Mouse (Mus musculus) lung, embryonic 14.5 days (tissue): ENCODE measurements around the gene Olfr1387. TPM values are rescaled to one million over a fixed set of nuclear protein-coding genes. Genes with fewer than 3 reads are reported as not detected.
"Not testable (repeated sequence)": the region's sequence is repeated elsewhere in the genome, so short reads cannot be mapped to it uniquely, and the experiment has no call there.

Experiments used
- ATAC-seq: fragments of 200-750 bp; cut with Nextera tagmentation; 2 replicates; pipeline ENCODE4 v1.8.0; 2017; ENCODE audit warnings: mild to moderate bottlenecking, moderate TSS enrichment, moderate library complexity; ENCODE audit not compliant: insufficient read depth
- DNase-seq: peaks from one replicate; pipeline ENCODE4 v3.0.0-alpha.2; 2015
- H3K27ac ChIP-seq: fragments of 300-500 bp; sonication (generic); 2 replicates; pipeline ENCODE4 v1.5.1; 2014; ENCODE audit warnings: low read depth, mild to moderate bottlenecking, moderate library complexity
- H3K27me3 ChIP-seq: fragments of 300-500 bp; sonication (generic); 2 replicates; pipeline ENCODE4 v1.6.1; 2014; ENCODE audit warnings: low read length, control low read depth; ENCODE audit not compliant: insufficient read depth
- H3K36me3 ChIP-seq: fragments of 300-500 bp; sonication (generic); 2 replicates; pipeline ENCODE4 v1.6.1; 2014; ENCODE audit warnings: control low read depth; ENCODE audit not compliant: insufficient read depth
- H3K4me1 ChIP-seq: fragments of 300-500 bp; sonication (generic); 2 replicates; pipeline ENCODE4 v1.6.1; 2014; ENCODE audit warnings: antibody characterized with exemption, control low read depth; ENCODE audit not compliant: insufficient read depth
- H3K4me2 ChIP-seq: fragments of 300-500 bp; sonication (generic); 2 replicates; pipeline ENCODE4 v1.6.1; 2014; ENCODE audit warnings: mild to moderate bottlenecking
- H3K4me3 ChIP-seq: fragments of 300-500 bp; sonication (generic); 2 replicates; pipeline ENCODE4 v1.5.1; 2014; ENCODE audit warnings: low read depth, low read length
- H3K9ac ChIP-seq: fragments of 300-500 bp; sonication (generic); 2 replicates; pipeline ENCODE4 v1.6.1; 2014
- H3K9me3 ChIP-seq: fragments of 300-500 bp; sonication (generic); 2 replicates; pipeline ENCODE4 v1.6.1; 2016; ENCODE audit warnings: low read depth, low read length, control low read depth
- CTCF ChIP-seq: IDR thresholded peaks from 2 replicates; pipeline ENCODE4 v1.5.1; 2016; ENCODE audit warnings: antibody characterized with exemption, low read depth
- WGBS: fragments of 180-500 bp; shearing (Covaris S2); extraction: QIAGEN DNeasy Blood & Tissue Kit; methylation state at CpG from one replicate; pipeline ENCODE4 v1.1.7; 2014; 5-methylcytosine and 5-hydroxymethylcytosine counted together
- polyA plus RNA-seq: library from polyadenylated mRNA; unstranded; fragments of >200 nt; fragmentation: Nextera tagmentation; extraction: Ambion mirVana; gene quantifications from 2 replicates; pipeline ENCODE4 v1.2.1, GENCODE M21; 2014

Olfr1387 gene
- polyA plus RNA-seq, 1 experiment from 2014 or later = not detected

GRCm38 (mm10) chr11:49485973-49486372, 30.8 kb downstream of the Olfr1387 start:
- no peak for ATAC-seq

GRCm38 (mm10) chr11:49488770-49489169, 33.6 kb downstream of the Olfr1387 start, which contains the start of gene Olfr1385:
Gene Olfr1385 (plus strand): TSS chr11:49489070.
- not testable (repeated sequence) for H3K27ac ChIP-seq, ATAC-seq, H3K9me3 ChIP-seq, H3K27me3 ChIP-seq, DNase-seq, H3K4me2 ChIP-seq, H3K9ac ChIP-seq, H3K4me1 ChIP-seq, H3K4me3 ChIP-seq, H3K36me3 ChIP-seq
- 81% methylated on average over 1 of the region's 1 CpGs for WGBS

More at GRCm38 (mm10) chr11:49485973-49486372, 30.8 kb downstream of the Olfr1387 start:
- no peak for TF ChIP-seq CTCF
- Histone ChIP-seq H3K4me1 (no peaks in the 10 kb centered on the region), H3K9ac (no peak overlapping the region), H3K9me3 (no peaks in the 10 kb centered on the region), H3K4me3 (no peak overlapping the region), H3K27ac (no peak overlapping the region), H3K4me2 (no peak overlapping the region), H3K36me3 (no peaks in the 10 kb centered on the region), H3K27me3 (no peaks in the 10 kb centered on the region)
- 31% methylated on average over 4 of the region's 4 CpGs for WGBS
- DNase-seq = no peak

Other genes with a start within 250 kb of the Olfr1387 start
- gene Mgat1, start 211.2 kb upstream of the Olfr1387 start, polyA plus RNA-seq = 59.3 and 60.0 TPM in 2 replicates
- not detected in 2 replicates for gene Olfr1393, start 177.0 kb upstream of the Olfr1387 start, polyA plus RNA-seq
- not detected in 2 replicates for gene Olfr1392, start 170.1 kb upstream of the Olfr1387 start, polyA plus RNA-seq
- not detected in 2 replicates for gene Olfr10, start 150.6 kb upstream of the Olfr1387 start, polyA plus RNA-seq
- gene Olfr1391, start 132.6 kb upstream of the Olfr1387 start, polyA plus RNA-seq = not detected in 2 replicates
- gene Olfr1390, start 120.2 kb upstream of the Olfr1387 start, polyA plus RNA-seq = not detected in 2 replicates
- not detected in 2 replicates for gene Olfr1389, start 32.3 kb upstream of the Olfr1387 start, polyA plus RNA-seq
- 0.16 and 0.17 TPM in 2 replicates for gene Olfr1388, start 18.7 kb upstream of the Olfr1387 start, polyA plus RNA-seq
- gene Olfr1386, start 9.7 kb downstream of the Olfr1387 start, polyA plus RNA-seq = not detected in 2 replicates
- gene Olfr1385, start 33.7 kb downstream of the Olfr1387 start, polyA plus RNA-seq = not detected in 2 replicates
- gene Olfr1384, start 51.4 kb downstream of the Olfr1387 start, polyA plus RNA-seq = not detected in 2 replicates
- gene Olfr1383, start 64.3 kb downstream of the Olfr1387 start, polyA plus RNA-seq = not detected in 2 replicates
- not detected in 2 replicates for gene Olfr1382, start 72.9 kb downstream of the Olfr1387 start, polyA plus RNA-seq
- not detected in 2 replicates for gene Olfr1381, start 88.1 kb downstream of the Olfr1387 start, polyA plus RNA-seq
- not detected in 2 replicates for gene Olfr1380, start 101.5 kb downstream of the Olfr1387 start, polyA plus RNA-seq
- gene Flt4, start 153.9 kb downstream of the Olfr1387 start, polyA plus RNA-seq = 14.4 and 14.6 TPM in 2 replicates
- not detected in 2 replicates for gene Scgb3a1, start 208.3 kb downstream of the Olfr1387 start, polyA plus RNA-seq